Mouse (Mus musculus) megakaryocyte, embryonic 14.5 days (primary cell): ENCODE measurements around the gene Cltb. TPM values are rescaled to one million over a fixed set of nuclear protein-coding genes. Genes with fewer than 3 reads are reported as not detected.
"Not testable (repeated sequence)": the region's sequence is repeated elsewhere in the genome, so short reads cannot be mapped to it uniquely, and the experiment has no call there.

Experiments
- H3K27me3 ChIP-seq: replicated peaks from 2 replicates; pipeline ENCODE3; 2012; ENCODE audit warnings: inconsistent platforms
- H3K36me3 ChIP-seq: replicated peaks from 2 replicates; pipeline ENCODE3; 2012; ENCODE audit warnings: low read length, inconsistent platforms, mixed read lengths
- H3K4me1 ChIP-seq: 2 replicates; pipeline ENCODE4 v1.6.1; 2012; ENCODE audit warnings: inconsistent platforms
- H3K4me3 ChIP-seq: replicated peaks from 2 replicates; pipeline ENCODE3; 2012; ENCODE audit warnings: moderate library complexity, mild to moderate bottlenecking, inconsistent platforms
- H3K9me3 ChIP-seq: 2 replicates; pipeline ENCODE4 v1.6.1; 2012; ENCODE audit warnings: inconsistent platforms
- FLI1 ChIP-seq: IDR thresholded peaks from 2 replicates; pipeline ENCODE4 v1.6.1; 2012; ENCODE audit warnings: low read length, inconsistent platforms, mixed read lengths
- GATA1 ChIP-seq: IDR thresholded peaks from 3 replicates; pipeline ENCODE4 v1.6.1; 2012; ENCODE audit warnings: mixed read lengths, low read length, inconsistent platforms, borderline replicate concordance
- polyA plus RNA-seq: library from polyadenylated mRNA; stranded (reverse); fragments of >175 nt; gene quantifications from 2 replicates; pipeline ENCODE4 v1.2.3, GENCODE M21; 2012; ENCODE audit warnings: low replicate concordance; ENCODE audit not compliant: insufficient read depth

Gene Cltb
- polyA plus RNA-seq, 1 experiment, result 72.4 TPM

DNA sequence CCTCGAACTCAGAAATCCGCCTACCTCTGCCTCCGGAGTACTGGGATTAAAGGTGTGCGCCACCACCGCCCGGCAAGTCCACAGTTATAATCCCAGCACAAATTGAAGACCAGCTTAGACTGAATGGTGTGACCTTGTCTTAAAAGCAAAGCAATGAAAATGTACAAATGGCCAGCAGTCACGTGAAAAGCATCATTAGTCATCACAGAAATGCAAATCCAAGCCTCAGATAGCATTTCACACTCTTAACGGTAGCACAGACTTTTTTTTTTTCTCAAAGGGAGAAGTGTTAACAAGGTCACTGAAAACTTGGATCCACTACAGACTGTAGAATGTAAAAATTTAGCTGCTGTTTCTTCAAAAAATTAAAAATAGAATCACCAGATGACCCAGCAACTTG lies 5.2 kb upstream of the Cltb start:
- Histone ChIP-seq H3K9me3 (no peaks in the 10 kb centered on the region), H3K36me3 (no peaks in the 10 kb centered on the region), H3K4me1 (peaks cover 18% of the 10 kb centered on the region), H3K27me3 (peaks cover 9% of the 10 kb centered on the region), H3K4me3 (no peak overlapping the region)
- TF ChIP-seq GATA1 (no peak), FLI1 (no peak)

- not testable (repeated sequence) for H3K4me3 ChIP-seq, H3K36me3 ChIP-seq, H3K9me3 ChIP-seq, H3K27me3 ChIP-seq
- peaks cover 35% of the 10 kb centered on the region for H3K4me1 ChIP-seq
These were observed 2.0 kb upstream of the Cltb start for GRCm38 (mm10) chr13:54613141-54613540.

GRCm38 (mm10) chr13:54610613-54610971 lies 552 bp downstream of the Cltb start:
- no peak for TF ChIP-seq GATA1
- TF ChIP-seq FLI1, result no peak
- H3K4me3 ChIP-seq, result peak overlapping the region; percentile 94
- peaks cover 35% of the 10 kb centered on the region for H3K4me1 ChIP-seq
- H3K9me3 ChIP-seq, result no peaks in the 10 kb centered on the region
- H3K27me3 ChIP-seq, result no peaks in the 10 kb centered on the region
- H3K36me3 ChIP-seq, result peaks cover 13% of the 10 kb centered on the region

DNA sequence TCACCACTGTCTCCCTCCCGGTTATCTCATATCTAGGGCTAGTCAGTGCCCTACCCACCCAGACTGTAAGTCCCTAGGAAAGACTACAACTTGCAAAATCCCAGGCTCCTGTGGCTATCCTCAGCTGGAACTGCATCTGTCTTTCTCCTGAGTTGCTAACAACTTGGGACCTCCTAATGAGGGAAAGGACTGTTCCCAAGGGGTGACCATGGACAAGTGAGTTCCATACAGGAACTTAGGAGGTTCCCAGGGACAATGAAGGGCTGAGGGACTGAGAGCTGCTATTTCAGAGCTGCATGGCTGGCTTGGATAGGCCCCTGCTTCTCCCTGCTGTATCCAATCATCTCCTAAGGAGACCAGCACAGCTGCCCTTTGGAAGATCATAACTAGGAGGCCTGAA lies 1.8 kb downstream of the Cltb start:
- H3K4me3 ChIP-seq, result no peak overlapping the region

GRCm38 (mm10) chr13:54608666-54609065 lies 2.5 kb downstream of the Cltb start:
- Histone ChIP-seq H3K36me3 (peaks cover 28% of the 10 kb centered on the region), H3K4me3 (no peak overlapping the region), H3K9me3 (no peaks in the 10 kb centered on the region), H3K27me3 (no peaks in the 10 kb centered on the region), H3K4me1 (peaks cover 40% of the 10 kb centered on the region)
- TF ChIP-seq GATA1 (no peak), FLI1 (no peak)

More for the DNA sequence above, 1.8 kb downstream of the Cltb start:
- Histone ChIP-seq H3K4me1 (peaks cover 40% of the 10 kb centered on the region), H3K36me3 (peaks cover 23% of the 10 kb centered on the region), H3K27me3 (no peaks in the 10 kb centered on the region), H3K9me3 (no peaks in the 10 kb centered on the region)
- TF ChIP-seq FLI1 (no peak), GATA1 (no peak)

DNA sequence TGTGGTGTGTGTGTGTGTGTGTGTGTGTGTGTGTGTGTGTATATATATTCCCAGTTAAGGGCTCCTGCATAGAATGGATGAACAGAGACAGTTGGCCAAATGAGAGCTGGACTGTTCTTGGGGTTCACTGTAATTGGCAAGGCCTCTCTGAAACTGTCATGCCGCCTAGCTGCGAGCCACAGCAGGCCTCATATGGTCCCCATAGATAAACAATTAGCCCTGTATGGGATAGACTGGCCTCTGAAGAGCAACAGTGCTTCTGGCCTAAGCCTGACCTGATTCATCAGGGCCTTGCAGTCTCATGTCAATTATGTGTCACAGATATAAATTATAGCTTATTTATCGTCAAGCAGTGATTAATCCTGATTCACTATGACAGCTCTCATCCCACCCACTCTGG lies 3.1 kb downstream of the Cltb start:
- peaks cover 34% of the 10 kb centered on the region for H3K36me3 ChIP-seq
- no peaks in the 10 kb centered on the region for H3K27me3 ChIP-seq
- H3K4me3 ChIP-seq, result no peak overlapping the region
- H3K9me3 ChIP-seq, result no peaks in the 10 kb centered on the region
- TF ChIP-seq GATA1 (no peak), FLI1 (no peak)
- peaks cover 44% of the 10 kb centered on the region for H3K4me1 ChIP-seq

GRCm38 (mm10) chr13:54607204-54607603 lies 3.9 kb downstream of the Cltb start:
- TF ChIP-seq GATA1 (no peak), FLI1 (no peak)
- no peaks in the 10 kb centered on the region for H3K9me3 ChIP-seq
- H3K4me3 ChIP-seq, result no peak overlapping the region
- peaks cover 35% of the 10 kb centered on the region for H3K36me3 ChIP-seq
- H3K4me1 ChIP-seq, result peaks cover 44% of the 10 kb centered on the region
- H3K27me3 ChIP-seq, result no peaks in the 10 kb centered on the region

GRCm38 (mm10) chr13:54605426-54605825 lies 5.7 kb downstream of the Cltb start:
- Histone ChIP-seq H3K4me3 (no peak overlapping the region), H3K9me3 (no peaks in the 10 kb centered on the region), H3K36me3 (peaks cover 45% of the 10 kb centered on the region), H3K4me1 (peaks cover 32% of the 10 kb centered on the region), H3K27me3 (no peaks in the 10 kb centered on the region)
- no peak for TF ChIP-seq GATA1
- no peak for TF ChIP-seq FLI1

DNA sequence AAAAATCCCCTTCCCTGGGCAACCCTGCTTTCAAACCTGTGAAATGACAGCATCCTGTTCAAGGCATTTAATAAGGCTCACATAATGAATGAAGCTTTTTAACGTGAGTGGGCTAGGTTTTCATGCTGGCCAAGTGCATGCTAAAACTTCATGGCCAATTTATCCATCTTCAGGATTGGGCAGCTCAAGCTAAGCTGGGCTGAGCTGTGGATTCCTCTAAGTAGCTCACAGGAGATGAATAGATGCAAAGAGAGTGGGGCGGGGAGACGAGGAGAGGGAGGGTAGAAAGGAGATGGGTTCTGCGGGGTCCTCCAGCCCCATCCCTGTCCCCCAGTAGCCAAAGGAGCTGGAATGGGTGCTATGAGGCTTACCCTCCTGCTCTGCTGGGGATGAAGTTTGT lies 6.9 kb downstream of the Cltb start:
- peaks cover 52% of the 10 kb centered on the region for H3K36me3 ChIP-seq

GRCm38 (mm10) chr13:54603501-54603900 lies 7.6 kb downstream of the Cltb start:
- no peak overlapping the region for H3K4me3 ChIP-seq
- H3K4me1 ChIP-seq, result peaks cover 18% of the 10 kb centered on the region
- no peaks in the 10 kb centered on the region for H3K9me3 ChIP-seq
- peaks cover 59% of the 10 kb centered on the region for H3K36me3 ChIP-seq
- TF ChIP-seq FLI1 (no peak), GATA1 (no peak)
- no peaks in the 10 kb centered on the region for H3K27me3 ChIP-seq

More for the DNA sequence above, 6.9 kb downstream of the Cltb start:
- no peaks in the 10 kb centered on the region for H3K9me3 ChIP-seq
- no peaks in the 10 kb centered on the region for H3K27me3 ChIP-seq
- TF ChIP-seq FLI1 (no peak), GATA1 (no peak)
- H3K4me3 ChIP-seq, result no peak overlapping the region
- H3K4me1 ChIP-seq, result peaks cover 25% of the 10 kb centered on the region

- no peaks in the 10 kb centered on the region for H3K27me3 ChIP-seq
- no peak for TF ChIP-seq FLI1
- TF ChIP-seq GATA1, result no peak
- H3K4me1 ChIP-seq, result peaks cover 18% of the 10 kb centered on the region
- no peak overlapping the region for H3K4me3 ChIP-seq
- no peaks in the 10 kb centered on the region for H3K9me3 ChIP-seq
- peaks cover 67% of the 10 kb centered on the region for H3K36me3 ChIP-seq
These were observed 8.5 kb downstream of the Cltb start for GRCm38 (mm10) chr13:54602639-54603111.
